Mouse (Mus musculus) c-Kit-positive CD71-positive TER-119-positive erythroid progenitor cells, embryonic 14.5 days (primary cell): Measurements from ENCODE around the gene Rhot1.

ENCODE experiments used
- DNase-seq: peaks from one replicate; pipeline ENCODE4 v3.0.0-alpha.2; 2013; ENCODE audit warnings: low spot score

Rhot1 gene

GRCm38 (mm10) chr11:80289701-80290445 lies 81.1 kb downstream of the Rhot1 start:
- DNase-seq, result no peak

- DNase-seq, result no peak
Measured at GRCm38 (mm10) chr11:80291004-80291403, 82.2 kb downstream of the Rhot1 start.

GRCm38 (mm10) chr11:80292463-80292862 lies 83.6 kb downstream of the Rhot1 start:
- DNase-seq, result no peak

GRCm38 (mm10) chr11:80295066-80295465 lies 86.2 kb downstream of the Rhot1 start:
- no peak for DNase-seq

GRCm38 (mm10) chr11:80295785-80296184 lies 87.0 kb downstream of the Rhot1 start:
- DNase-seq, result no peak

GRCm38 (mm10) chr11:80299513-80300235 lies 90.9 kb downstream of the Rhot1 start:
- DNase-seq, result no peak

- DNase-seq, result no peak
Measured at GRCm38 (mm10) chr11:80300551-80301315, 91.9 kb downstream of the Rhot1 start, which contains the start of gene Rhbdl3. TSS of gene Rhbdl3 (plus strand) at chr11:80300912.

GRCm38 (mm10) chr11:80301316-80302045 lies 92.7 kb downstream of the Rhot1 start:
- no peak for DNase-seq

- no peak for DNase-seq
Measured at GRCm38 (mm10) chr11:80302046-80302390, 93.2 kb downstream of the Rhot1 start.

GRCm38 (mm10) chr11:80302536-80302935 lies 93.7 kb downstream of the Rhot1 start:
- peak; percentile 29 for DNase-seq

GRCm38 (mm10) chr11:80303746-80304145 lies 94.9 kb downstream of the Rhot1 start:
- DNase-seq, result no peak

GRCm38 (mm10) chr11:80304846-80305245 lies 96.0 kb downstream of the Rhot1 start:
- no peak for DNase-seq

- no peak for DNase-seq
Measured at GRCm38 (mm10) chr11:80308537-80308936, 99.7 kb downstream of the Rhot1 start.

- DNase-seq, result no peak
Measured at GRCm38 (mm10) chr11:80311271-80311670, 102.5 kb downstream of the Rhot1 start.

- no peak for DNase-seq
Measured at GRCm38 (mm10) chr11:80312049-80312448, 103.2 kb downstream of the Rhot1 start.

GRCm38 (mm10) chr11:80312565-80312964 lies 103.7 kb downstream of the Rhot1 start:
- no peak for DNase-seq

GRCm38 (mm10) chr11:80313462-80313861 lies 104.6 kb downstream of the Rhot1 start:
- no peak for DNase-seq

GRCm38 (mm10) chr11:80313944-80314343 lies 105.1 kb downstream of the Rhot1 start:
- DNase-seq, result no peak

- no peak for DNase-seq
Measured at GRCm38 (mm10) chr11:80315743-80316639, 107.2 kb downstream of the Rhot1 start.
